ENCODE assay signal across 11 mouse cellular contexts in the genomic region with DNA sequence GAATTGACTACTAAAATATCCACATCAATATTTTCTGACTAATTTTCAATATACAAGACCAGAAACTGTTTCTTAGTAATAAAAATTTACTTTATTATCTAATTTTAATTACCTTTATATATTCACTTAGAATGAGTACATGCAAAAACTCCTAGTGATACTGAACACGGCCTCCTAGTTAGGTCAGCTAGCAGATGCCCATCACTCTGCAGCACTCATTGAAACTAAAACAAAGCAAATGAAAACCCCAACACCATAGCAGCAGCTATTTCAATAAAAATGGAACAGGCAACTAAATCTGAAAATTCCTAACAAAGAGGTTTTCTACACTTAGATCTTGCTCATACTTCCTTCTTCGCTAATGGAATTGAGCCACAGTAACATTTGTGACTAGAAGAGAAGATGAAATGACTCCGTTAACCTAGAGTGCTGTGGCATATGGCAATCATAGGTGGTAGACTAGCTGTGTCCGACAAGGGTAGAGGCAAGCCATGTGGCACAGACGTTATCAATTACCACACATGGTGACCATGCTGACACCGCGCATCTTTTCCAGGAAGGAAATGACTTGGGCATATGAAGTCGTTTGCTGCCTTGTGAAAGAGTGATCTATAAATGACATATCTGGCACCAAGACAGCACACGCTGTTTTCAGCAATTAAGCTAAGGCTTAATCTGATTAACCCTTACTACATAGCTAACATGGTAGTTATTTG. TPM values are rescaled to one million over a fixed set of nuclear protein-coding genes. Genes with fewer than 3 reads are reported as not detected.
A peak's percentile ranks its signal among the peaks of the same experiment; 100 is the strongest.
DNase-seq lines count a peak whose midpoint lies in the region; ATAC-seq and TF ChIP-seq lines count a peak whose summit lies in the region.
"Had no signal": no experiment of that assay in that cellular context is flagged by ENCODE, and none has a peak within 500 bp of the region (broad histone marks: within the 10 kb centered on the region; RNA-seq: fewer than 3 reads in every experiment).

No protein-coding gene starts in this region.

- ATAC-seq in stomach, embryonic 14.5 days (ENCODE audit: insufficient number of reproducible peaks, insufficient read depth, low FRiP score, low read depth), result peak; percentile 67; the same call in 1 of the 2 replicates
- ATAC-seq in stomach, postnatal 0 days (ENCODE audit: low FRiP score, low TSS enrichment), result no peak
- ATAC-seq in liver, embryonic 16.5 days (ENCODE audit: low read depth), result peak; percentile 100
- ATAC-seq: inflammation-experienced regulatory T-cells, adult 6 months had no signal

- no peaks in the 10 kb centered on the region for H3K4me1 ChIP-seq in stomach, embryonic 14.5 days (ENCODE audit: control insufficient read depth, insufficient read depth, low read length)
- no peaks in the 10 kb centered on the region for H3K4me1 ChIP-seq in stomach, postnatal 0 days (replicated peaks; ENCODE audit: control insufficient read depth, insufficient read depth)
- peaks cover 19% of the 10 kb centered on the region for H3K4me1 ChIP-seq in liver, embryonic 16.5 days (ENCODE audit: control insufficient read depth, low read depth, low read length)
- H3K4me1 ChIP-seq: forebrain, embryonic 12.5 days had no signal

- no peak overlapping the region for H3K27ac ChIP-seq in stomach, embryonic 14.5 days (ENCODE audit: low read length)
- H3K27ac ChIP-seq in stomach, postnatal 0 days (replicated peaks), result no peak overlapping the region
- H3K27ac ChIP-seq in liver, embryonic 16.5 days (ENCODE audit: low read length), result peak overlapping the region; percentile 94
- H3K27ac ChIP-seq: forebrain, embryonic 12.5 days had no signal

- no peak overlapping the region for H3K4me3 ChIP-seq in stomach, embryonic 14.5 days (ENCODE audit: low read depth, low read length)
- no peak overlapping the region for H3K4me3 ChIP-seq in stomach, postnatal 0 days (ENCODE audit: low read depth, low read length)
- 0 out of 2 replicates have a peak overlapping the region, but pooled peaks have one; percentile 17 for H3K4me3 ChIP-seq in liver, embryonic 16.5 days (ENCODE audit: low read depth, low read length)
- H3K4me3 ChIP-seq: forebrain, embryonic 12.5 days had no signal

- H3K9ac ChIP-seq in stomach, embryonic 14.5 days (replicated peaks; ENCODE audit: low read depth, low read length), result no peak overlapping the region
- H3K9ac ChIP-seq in stomach, postnatal 0 days (ENCODE audit: low read length), result no peak overlapping the region
- no peak overlapping the region; the same call in 1 of the 2 replicates for H3K9ac ChIP-seq in liver, embryonic 16.5 days (ENCODE audit: low read depth, low read length)
- H3K9ac ChIP-seq: forebrain, embryonic 12.5 days had no signal

- TF ChIP-seq EP300 in stomach, postnatal 0 days (optimal IDR thresholded peaks at IDR 0.05), result no peak

- peak; percentile 10 for DNase-seq in cerebellum, adult 9-11 months
- no peak for DNase-seq in cerebellum, adult 11 months
- DNase-seq in stomach, postnatal 0 days (ENCODE audit: low spot score), result no peak
- no peak for DNase-seq in urinary bladder, postnatal 36 days (ENCODE audit: low spot score in 2 of 2)
- DNase-seq in thymus, postnatal 10 days (ENCODE audit: low spot score in 2 of 2), result no peak
- DNase-seq in gastrocnemius, postnatal 25 days, result no peak

- no peak overlapping the region for H3K4me2 ChIP-seq in stomach, embryonic 14.5 days (replicated peaks; ENCODE audit: low read depth, low read length)
- H3K4me2 ChIP-seq in stomach, postnatal 0 days (replicated peaks; ENCODE audit: low read depth), result no peak overlapping the region
- peak overlapping the region; percentile 45 for H3K4me2 ChIP-seq in liver, embryonic 16.5 days (ENCODE audit: low read depth, low read length)
- H3K4me2 ChIP-seq: forebrain, embryonic 12.5 days; heart, embryonic 11.5 days had no signal

- no peaks in the 10 kb centered on the region for H3K27me3 ChIP-seq in stomach, embryonic 14.5 days (ENCODE audit: control insufficient read depth, insufficient read depth, low read length)
- H3K27me3 ChIP-seq in stomach, postnatal 0 days (ENCODE audit: control insufficient read depth, insufficient read depth, low read length), result no peaks in the 10 kb centered on the region
- H3K27me3 ChIP-seq in liver, embryonic 16.5 days (ENCODE audit: control insufficient read depth, insufficient read depth, low read depth, low read length), result no peaks in the 10 kb centered on the region
- H3K27me3 ChIP-seq: forebrain, embryonic 12.5 days had no signal

- no peaks in the 10 kb centered on the region for H3K9me3 ChIP-seq in stomach, embryonic 14.5 days (ENCODE audit: control insufficient read depth, low read depth, low read length)
- H3K9me3 ChIP-seq in stomach, postnatal 0 days (ENCODE audit: control insufficient read depth, low read length), result no peaks in the 10 kb centered on the region
- H3K9me3 ChIP-seq in liver, embryonic 16.5 days (replicated peaks; ENCODE audit: control insufficient read depth, low read length), result no peaks in the 10 kb centered on the region
- H3K9me3 ChIP-seq: forebrain, embryonic 12.5 days had no signal

- no peaks in the 10 kb centered on the region for H3K36me3 ChIP-seq in stomach, embryonic 14.5 days (ENCODE audit: control insufficient read depth, insufficient read depth, low read length)
- H3K36me3 ChIP-seq in stomach, postnatal 0 days (ENCODE audit: control insufficient read depth, insufficient read depth, low read length), result no peaks in the 10 kb centered on the region
- H3K36me3 ChIP-seq in liver, embryonic 16.5 days (ENCODE audit: control insufficient read depth, insufficient read depth), result no peaks in the 10 kb centered on the region
- H3K36me3 ChIP-seq: forebrain, embryonic 12.5 days had no signal

- no peak for TF ChIP-seq CTCF in stomach, postnatal 0 days (IDR thresholded peaks at IDR 0.05; ENCODE audit: low read depth)

- WGBS in stomach, embryonic 14.5 days, result 77% methylated on average over 9 of the region's 9 CpGs
- 75% methylated on average over 9 of the region's 9 CpGs for WGBS in stomach, postnatal 0 days
- WGBS in liver, embryonic 16.5 days (ENCODE audit: insufficient replicate concordance), result 21% methylated on average over 9 of the region's 9 CpGs

RNA-seq across cellular contexts. Expression of a gene that starts 9.2 kb away (rescaled TPM):
- polyA plus RNA-seq in stomach, embryonic 14.5 days (2014; fragmentation: Nextera tagmentation; extraction: Ambion mirVana), result 2.7 and 3.1 TPM in 2 replicates
- polyA plus RNA-seq in stomach, postnatal 0 days (2015; fragmentation: Nextera tagmentation; extraction: Ambion mirVana), result 0.84 and 1.1 TPM in 2 replicates
- polyA plus RNA-seq in liver, embryonic 16.5 days (2015; fragmentation: Nextera tagmentation; extraction: Ambion mirVana), result 1.1 and 1.6 TPM in 2 replicates
- total RNA-seq in gastrocnemius, postnatal 25 days (2021), result under 1 TPM; 0.59 to 0.67 TPM

RNA-seq across cellular contexts. Expression of a gene that starts 36.7 kb away (rescaled TPM):
- polyA plus RNA-seq in stomach, embryonic 14.5 days (2014; fragmentation: Nextera tagmentation; extraction: Ambion mirVana), result 6.0 and 7.2 TPM in 2 replicates
- 1.7 and 1.8 TPM in 2 replicates for polyA plus RNA-seq in stomach, postnatal 0 days (2015; fragmentation: Nextera tagmentation; extraction: Ambion mirVana)
- polyA plus RNA-seq in liver, embryonic 16.5 days (2015; fragmentation: Nextera tagmentation; extraction: Ambion mirVana), result 3.9 and 4.4 TPM in 2 replicates
- total RNA-seq in gastrocnemius, postnatal 25 days (2021), result under 1 TPM; 0.15 to 0.51 TPM

RNA-seq across cellular contexts. Expression of a gene that starts 36.8 kb away (rescaled TPM):
- not detected in 2 replicates for polyA plus RNA-seq in stomach, embryonic 14.5 days (2014; fragmentation: Nextera tagmentation; extraction: Ambion mirVana)
- 0.98 and 1.6 TPM in 2 replicates for polyA plus RNA-seq in stomach, postnatal 0 days (2015; fragmentation: Nextera tagmentation; extraction: Ambion mirVana)
- polyA plus RNA-seq in liver, embryonic 16.5 days (2015; fragmentation: Nextera tagmentation; extraction: Ambion mirVana), result 0.08 and 0.21 TPM in 2 replicates
- total RNA-seq in gastrocnemius, postnatal 25 days (2021), result under 1 TPM in 1 of 2 experiments, not detected in 1; 0.27 TPM
